Mouse (Mus musculus) testis, adult 2 months (tissue): Measurements from ENCODE around the gene Gcnt7.

Experiments
- CTCF ChIP-seq: fragments of 200-500 bp; IDR thresholded peaks from 2 replicates; pipeline ENCODE4 v1.5.1; 2012; ENCODE audit warnings: low read depth, mild to moderate bottlenecking, inconsistent platforms, low read length, moderate library complexity; ENCODE audit not compliant: control insufficient read depth, insufficient read depth, insufficient replicate concordance
- POLR2A ChIP-seq: fragments of 200-500 bp; IDR thresholded peaks from 2 replicates; pipeline ENCODE4 v1.6.1; 2012; ENCODE audit warnings: low read depth, mild to moderate bottlenecking, inconsistent platforms, low read length, moderate library complexity; ENCODE audit not compliant: control insufficient read depth

DNA sequence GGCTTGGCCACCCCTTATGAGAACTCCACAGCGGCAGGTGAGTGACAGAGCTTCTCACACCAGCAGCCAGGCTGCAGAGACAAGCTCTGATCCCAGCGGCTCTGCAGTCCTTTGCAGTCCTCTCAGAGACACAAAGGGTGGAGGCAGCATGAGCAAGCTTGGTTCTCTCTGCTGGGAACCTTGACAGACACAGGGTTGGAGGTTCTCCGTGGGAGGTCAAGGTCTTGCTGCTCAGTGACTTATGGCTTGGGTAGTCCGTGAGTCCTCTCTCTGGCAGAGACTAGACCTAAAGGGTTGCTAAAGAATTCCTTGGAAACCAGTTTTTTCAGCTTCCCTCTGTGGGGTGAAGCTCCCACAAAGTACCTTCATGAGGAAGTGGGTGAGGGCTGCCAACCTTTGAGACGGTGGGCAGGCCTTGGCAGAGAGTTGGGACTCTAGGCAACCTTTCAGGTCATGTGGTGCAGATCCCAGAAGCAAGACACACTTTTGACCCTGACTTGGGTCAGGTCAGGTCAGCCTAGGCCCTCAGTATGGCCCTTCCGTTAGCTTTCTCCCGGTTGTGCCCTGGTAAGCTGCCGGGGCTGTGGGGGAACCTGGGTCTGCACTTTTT is 38.4 kb upstream of the Gcnt7 start:
- TF ChIP-seq CTCF (no peak), POLR2A (no peak)
